Mouse (Mus musculus) urinary bladder, postnatal 14 days (tissue): ENCODE results near the gene Pax7.

Experiments used
- DNase-seq: peaks from one replicate; pipeline ENCODE4 v3.0.0; 2021; ENCODE audit warnings: low spot score

Pax7 gene

GRCm38 (mm10) chr4:139810762-139811438, 22.4 kb downstream of the Pax7 start:
- DNase-seq, result no peak

GRCm38 (mm10) chr4:139809381-139809820, 23.9 kb downstream of the Pax7 start:
- no peak for DNase-seq

- no peak for DNase-seq
These were observed 25.5 kb downstream of the Pax7 start for GRCm38 (mm10) chr4:139807820-139808219.

- DNase-seq, result no peak
These were observed 26.0 kb downstream of the Pax7 start for GRCm38 (mm10) chr4:139807191-139807808.

- no peak for DNase-seq
These were observed 28.4 kb downstream of the Pax7 start for GRCm38 (mm10) chr4:139804896-139805295.

GRCm38 (mm10) chr4:139803981-139804380, 29.3 kb downstream of the Pax7 start:
- no peak for DNase-seq

- peak; percentile 17 for DNase-seq
These were observed 33.8 kb downstream of the Pax7 start for GRCm38 (mm10) chr4:139799436-139800100.

- DNase-seq, result peak; percentile 73
These were observed 36.0 kb downstream of the Pax7 start for GRCm38 (mm10) chr4:139797344-139797743.

- DNase-seq, result no peak
These were observed 37.2 kb downstream of the Pax7 start for GRCm38 (mm10) chr4:139796115-139796514.

GRCm38 (mm10) chr4:139791168-139791567, 42.2 kb downstream of the Pax7 start:
- DNase-seq, result no peak

- no peak for DNase-seq
These were observed 43.6 kb downstream of the Pax7 start for GRCm38 (mm10) chr4:139789772-139790171.

GRCm38 (mm10) chr4:139782926-139783467, 50.3 kb downstream of the Pax7 start:
- DNase-seq, result no peak

GRCm38 (mm10) chr4:139771125-139771631, 62.1 kb downstream of the Pax7 start:
- DNase-seq, result no peak

GRCm38 (mm10) chr4:139767823-139768222, 65.5 kb downstream of the Pax7 start:
- no peak for DNase-seq

- no peak for DNase-seq
These were observed 66.1 kb downstream of the Pax7 start for GRCm38 (mm10) chr4:139767115-139767718.

- no peak for DNase-seq
These were observed 71.4 kb downstream of the Pax7 start for GRCm38 (mm10) chr4:139761911-139762310.

- no peak for DNase-seq
These were observed 72.6 kb downstream of the Pax7 start for GRCm38 (mm10) chr4:139760736-139761135.

- no peak for DNase-seq
These were observed 74.6 kb downstream of the Pax7 start for GRCm38 (mm10) chr4:139758512-139759340.

GRCm38 (mm10) chr4:139756931-139757330, 76.4 kb downstream of the Pax7 start:
- DNase-seq, result no peak

- no peak for DNase-seq
These were observed 79.1 kb downstream of the Pax7 start for GRCm38 (mm10) chr4:139754148-139754710.

GRCm38 (mm10) chr4:139750926-139751325, 82.4 kb downstream of the Pax7 start:
- DNase-seq, result no peak
